Mouse (Mus musculus) heart, postnatal 0 days (tissue): ENCODE data around the gene Tsga10ip. TPM values are rescaled to one million over a fixed set of nuclear protein-coding genes. Genes with fewer than 3 reads are reported as not detected.

Experiments used
- ATAC-seq: fragments of 200-750 bp; cut with Nextera tagmentation; 2 replicates; pipeline ENCODE4 v1.8.0; 2017; ENCODE audit warnings: low read depth, moderate number of reproducible peaks, moderate library complexity; ENCODE audit not compliant: insufficient read depth
- DNase-seq: peaks from one replicate; pipeline ENCODE4 v3.0.0-alpha.2; 2016; ENCODE audit warnings: low spot score
- H3K27ac ChIP-seq: fragments of 300-500 bp; sonication (generic); 2 replicates; pipeline ENCODE4 v1.5.1; 2014; ENCODE audit warnings: low read depth, mild to moderate bottlenecking
- H3K27me3 ChIP-seq: fragments of 300-500 bp; sonication (generic); 2 replicates; pipeline ENCODE4 v1.6.1; 2014; ENCODE audit warnings: low read length, mixed read lengths; ENCODE audit not compliant: control insufficient read depth, insufficient read depth
- H3K36me3 ChIP-seq: fragments of 300-500 bp; sonication (generic); replicated peaks from 2 replicates; pipeline ENCODE4 v1.6.1; 2014; ENCODE audit warnings: low read length, mixed read lengths; ENCODE audit not compliant: control insufficient read depth, insufficient read depth
- H3K4me1 ChIP-seq: fragments of 300-500 bp; sonication (generic); 2 replicates; pipeline ENCODE4 v1.6.1; 2014; ENCODE audit warnings: antibody characterized with exemption; ENCODE audit not compliant: control insufficient read depth, insufficient read depth
- H3K4me2 ChIP-seq: fragments of 300-500 bp; sonication (generic); 2 replicates; pipeline ENCODE4 v1.6.1; 2014; ENCODE audit warnings: low read depth, mild to moderate bottlenecking, low read length, moderate library complexity
- H3K4me3 ChIP-seq: fragments of 300-500 bp; sonication (generic); 2 replicates; pipeline ENCODE4 v1.5.1; 2014; ENCODE audit warnings: low read depth, low read length
- H3K9ac ChIP-seq: fragments of 300-500 bp; sonication (generic); replicated peaks from 2 replicates; pipeline ENCODE4 v1.6.1; 2014; ENCODE audit warnings: low read depth, low read length, mixed read lengths
- H3K9me3 ChIP-seq: fragments of 300-500 bp; sonication (generic); replicated peaks from 2 replicates; pipeline ENCODE4 v1.6.1; 2016; ENCODE audit warnings: low read length; ENCODE audit not compliant: control insufficient read depth
- CTCF ChIP-seq: IDR thresholded peaks from 2 replicates; pipeline ENCODE4 v1.5.1; 2016; ENCODE audit warnings: antibody characterized with exemption, control low read depth, low read depth
- EP300 ChIP-seq: IDR thresholded peaks from 2 replicates; pipeline ENCODE4 v1.6.1; 2016; ENCODE audit warnings: antibody characterized with exemption, low read depth
- WGBS: fragments of 180-500 bp; shearing (Covaris S2); extraction: QIAGEN DNeasy Blood & Tissue Kit; methylation state at CpG from one replicate; pipeline ENCODE4 v1.1.7; 2014; 5-methylcytosine and 5-hydroxymethylcytosine counted together
- polyA plus RNA-seq: library from polyadenylated mRNA; unstranded; fragments of >200 nt; fragmentation: Nextera tagmentation; extraction: Ambion mirVana; gene quantifications from 2 replicates; pipeline ENCODE4 v1.2.1, GENCODE M21; 2015
- total RNA-seq: library from RNA; depleted of rRNA; stranded (reverse); fragments of >200 nt; gene quantifications from 2 replicates; pipeline ENCODE4 v1.2.3, GENCODE M21; 2014; ENCODE audit warnings: low replicate concordance

Gene Tsga10ip
- total and polyA plus RNA-seq, 2 experiments from 2014 or later: 2.5 to 3.5 TPM

GRCm38 (mm10) chr19:5422895-5423443 lies 20.6 kb upstream of the Tsga10ip start:
- Histone ChIP-seq H3K4me3 (0 out of 2 replicates have a peak overlapping the region, but pooled peaks have one; percentile 61), H3K36me3 (peaks cover 51% of the 10 kb centered on the region), H3K4me1 (peaks cover 15% of the 10 kb centered on the region), H3K9ac (no peak overlapping the region), H3K4me2 (peak overlapping the region; percentile 80; the same call in 1 of the 2 replicates), H3K27me3 (no peaks in the 10 kb centered on the region), H3K27ac (no peak overlapping the region), H3K9me3 (no peaks in the 10 kb centered on the region)
- DNase-seq (no peak), ATAC-seq (no peak)
- WGBS: 78% methylated on average over 9 of the region's 9 CpGs
- TF ChIP-seq CTCF (no peak), EP300 (no peak)

GRCm38 (mm10) chr19:5422267-5422666 lies 19.9 kb upstream of the Tsga10ip start:
- ATAC-seq: no peak
- Histone ChIP-seq H3K4me2 (no peak overlapping the region), H3K36me3 (peaks cover 57% of the 10 kb centered on the region)

GRCm38 (mm10) chr19:5421784-5422183 lies 19.5 kb upstream of the Tsga10ip start:
- no peak overlapping the region for H3K27ac ChIP-seq
- no peak for TF ChIP-seq EP300
- TF ChIP-seq CTCF: no peak
- H3K4me2 ChIP-seq: no peak overlapping the region
- H3K27me3 ChIP-seq: no peaks in the 10 kb centered on the region
- no peaks in the 10 kb centered on the region for H3K9me3 ChIP-seq
- H3K36me3 ChIP-seq: peaks cover 54% of the 10 kb centered on the region
- no peak overlapping the region for H3K4me3 ChIP-seq
- ATAC-seq: no peak
- H3K4me1 ChIP-seq: peaks cover 15% of the 10 kb centered on the region
- H3K9ac ChIP-seq: no peak overlapping the region
- WGBS: 79% methylated on average over 5 of the region's 5 CpGs
- no peak for DNase-seq

More at GRCm38 (mm10) chr19:5422267-5422666, 19.9 kb upstream of the Tsga10ip start:
- WGBS: 82% methylated on average over 10 of the region's 10 CpGs
- Histone ChIP-seq H3K27me3 (no peaks in the 10 kb centered on the region), H3K27ac (peak overlapping the region; percentile 18; the same call in 1 of the 2 replicates), H3K4me3 (no peak overlapping the region), H3K9me3 (no peaks in the 10 kb centered on the region), H3K9ac (no peak overlapping the region), H3K4me1 (peaks cover 15% of the 10 kb centered on the region)
- TF ChIP-seq EP300 (no peak), CTCF (no peak)
- DNase-seq: no peak

- TF ChIP-seq CTCF: no peak
- TF ChIP-seq EP300: no peak
- H3K4me3 ChIP-seq: no peak overlapping the region
- DNase-seq (no peak), ATAC-seq (no peak)
- no peak overlapping the region for H3K4me2 ChIP-seq
- H3K27ac ChIP-seq: no peak overlapping the region
- no peak overlapping the region for H3K9ac ChIP-seq
- WGBS: 86% methylated on average over 6 of the region's 6 CpGs
- H3K36me3 ChIP-seq: peaks cover 46% of the 10 kb centered on the region
- H3K27me3 ChIP-seq: no peaks in the 10 kb centered on the region
- 0 out of 2 replicates have a peak, but pooled peaks cover 8% of the 10 kb centered on the region for H3K4me1 ChIP-seq
- no peaks in the 10 kb centered on the region for H3K9me3 ChIP-seq
These were observed 18.3 kb upstream of the Tsga10ip start for GRCm38 (mm10) chr19:5420579-5420978.

GRCm38 (mm10) chr19:5419630-5420029 lies 17.3 kb upstream of the Tsga10ip start:
- H3K36me3 ChIP-seq: peaks cover 46% of the 10 kb centered on the region
- 0 out of 2 replicates have a peak, but pooled peaks cover 9% of the 10 kb centered on the region for H3K4me1 ChIP-seq
- no peaks in the 10 kb centered on the region for H3K9me3 ChIP-seq
- H3K9ac ChIP-seq: no peak overlapping the region
- 85% methylated on average over 9 of the region's 9 CpGs for WGBS
- H3K4me2 ChIP-seq: no peak overlapping the region
- ATAC-seq (no peak), DNase-seq (no peak)
- TF ChIP-seq CTCF (no peak), EP300 (no peak)
- H3K27ac ChIP-seq: no peak overlapping the region
- H3K4me3 ChIP-seq: no peak overlapping the region
- no peaks in the 10 kb centered on the region for H3K27me3 ChIP-seq
